Mouse (Mus musculus): ENCODE data around the gene Phc3. TPM values are rescaled to one million over a fixed set of nuclear protein-coding genes. Genes with fewer than 3 reads are reported as not detected.

Gene Phc3
- 3.2 and 3.5 TPM in 2 replicates for total RNA-seq (2012; rRNA removed)
- 10 to 100 TPM in 1 of 2 experiments, not detected in 1; 11.4 TPM for polyA plus RNA-seq (2012; ENCODE audit: insufficient read depth in 1 of 2, insufficient read length in 2 of 2, low read depth in 1 of 2, low replicate concordance in 2 of 2, missing spikeins in 1 of 2)

GRCm38 (mm10) chr3:30969104-30969581 lies at the start of gene Phc3:
Phc3 (minus strand) TSS chr3:30969415.
- H3K27me3 ChIP-seq (ENCODE audit: control insufficient read depth in 1 of 2, insufficient read depth in 2 of 2, low read length in 2 of 2) = no peaks in the 10 kb centered on the region
- H3K36me3 ChIP-seq (ENCODE audit: control insufficient read depth in 1 of 2, insufficient read depth in 2 of 2, low read length in 2 of 2) = peaks cover 8 to 14% of the 10 kb centered on the region in 2 experiments
- DNase-seq (ENCODE audit: low read depth, low spot score) = peak; percentile 97
- no peaks in the 10 kb centered on the region for H3K9me3 ChIP-seq (replicated peaks; ENCODE audit: insufficient read depth, low read length)
- H3K4me3 ChIP-seq (ENCODE audit: control insufficient read depth in 1 of 2, insufficient read depth in 1 of 2, low read depth in 2 of 2, low read length in 2 of 2) = peak within 1 kb of the TSS; percentile 87 to 89
- peak within 1 kb of the TSS; percentile 38 for H3K27ac ChIP-seq (ENCODE audit: control insufficient read depth, low read depth, low read length)
- peaks cover 25% of the 10 kb centered on the region for H3K79me2 ChIP-seq (ENCODE audit: control insufficient read depth, insufficient read depth, low read length, poor library complexity)
- H3K9ac ChIP-seq (ENCODE audit: control insufficient read depth, low read depth, low read length, poor library complexity, severe bottlenecking) = peak within 1 kb of the TSS; percentile 92
- H3K4me1 ChIP-seq (ENCODE audit: control insufficient read depth in 1 of 2, insufficient read depth in 2 of 2, low read length in 2 of 2) = peaks cover 2 to 13% of the 10 kb centered on the region in 2 experiments; a peak in 2 of 4 replicates
- TF ChIP-seq ZMIZ1 (IDR thresholded peaks at IDR 0.05; ENCODE audit: low read depth, low read length) (no peak; the same call in 1 of the 2 replicates), CHD1 (IDR thresholded peaks at IDR 0.05; ENCODE audit: low read depth, low read length) (no peak), TBP (IDR thresholded peaks at IDR 0.05; ENCODE audit: low read depth, low read length) (peak; percentile 59; the same call in 1 of the 2 replicates), ETS1 (IDR thresholded peaks at IDR 0.05; ENCODE audit: low read depth, low read length) (no peak), USF1 (IDR thresholded peaks at IDR 0.05; ENCODE audit: low read depth, low read length) (peak; percentile 100), BHLHE40 (IDR thresholded peaks at IDR 0.05; ENCODE audit: borderline replicate concordance, low read depth, low read length) (peak; percentile 92), KAT2A (conservative IDR thresholded peaks at IDR 0.05; ENCODE audit: low read depth, low read length) (no peak; the same call in 1 of the 2 replicates), ZNF384 (IDR thresholded peaks at IDR 0.05; ENCODE audit: low read depth, low read length) (no peak), EP300 (IDR thresholded peaks at IDR 0.05; ENCODE audit: low read depth in 1 of 2, low read length in 2 of 2) (no peak), POLR2AphosphoS2 (IDR thresholded peaks at IDR 0.05; ENCODE audit: low read length) (peak; percentile 77; the same call in 1 of the 2 replicates), ZKSCAN1 (IDR thresholded peaks at IDR 0.05; ENCODE audit: low read depth, low read length) (no peak), POLR2A (IDR thresholded peaks at IDR 0.05; ENCODE audit: control insufficient read depth in 1 of 2, insufficient read depth in 1 of 2, low read depth in 1 of 2, low read length in 2 of 2, poor library complexity in 1 of 2) (peak; percentile 73 to 85), RAD21 (IDR thresholded peaks at IDR 0.05; ENCODE audit: low read depth, low read length) (no peak), HCFC1 (IDR thresholded peaks at IDR 0.05; ENCODE audit: low read depth, low read length) (peak; percentile 84), TCF12 (IDR thresholded peaks at IDR 0.05; ENCODE audit: low read depth, low read length) (peak; percentile 54), NRF1 (IDR thresholded peaks at IDR 0.05; ENCODE audit: insufficient read depth, low read depth, low read length, poor library complexity, severe bottlenecking) (peak; percentile 80), ZC3H11A (IDR thresholded peaks at IDR 0.05; ENCODE audit: low read depth, low read length) (no peak), SIN3A (IDR thresholded peaks at IDR 0.05; ENCODE audit: low read length) (peak; percentile 77; the same call in 1 of the 2 replicates), MAZ (IDR thresholded peaks at IDR 0.05; ENCODE audit: low read depth, low read length) (peak; percentile 64; the same call in 1 of the 2 replicates), USF2 (IDR thresholded peaks at IDR 0.05; ENCODE audit: borderline replicate concordance in 1 of 2, insufficient read depth in 1 of 2, low read depth in 1 of 2, low read length in 2 of 2) (peak; percentile 70 to 91), MXI1 (IDR thresholded peaks at IDR 0.05; ENCODE audit: low read depth, low read length) (peak; percentile 53; the same call in 1 of the 2 replicates), MAX (IDR thresholded peaks at IDR 0.05; ENCODE audit: low read length) (peak; percentile 69), ELF1 (IDR thresholded peaks at IDR 0.05; ENCODE audit: low read depth, low read length) (peak; percentile 89), NELFE (IDR thresholded peaks at IDR 0.05; ENCODE audit: low read depth, low read length) (peak; percentile 73)
